Mouse (Mus musculus) embryonic facial prominence, embryonic 12.5 days (tissue): ENCODE data around the gene Gpr37l1. TPM values are rescaled to one million over a fixed set of nuclear protein-coding genes. Genes with fewer than 3 reads are reported as not detected.

Experiments used
- ATAC-seq: fragments of 200-750 bp; cut with Nextera tagmentation; 2 replicates; pipeline ENCODE4 v1.8.0; 2017; ENCODE audit not compliant: insufficient number of reproducible peaks, insufficient read depth, low FRiP score, low TSS enrichment
- H3K27ac ChIP-seq: fragments of 300-500 bp; sonication (generic); 2 replicates; pipeline ENCODE4 v1.5.1; 2016; ENCODE audit warnings: mild to moderate bottlenecking
- H3K27me3 ChIP-seq: fragments of 300-500 bp; sonication (generic); 2 replicates; pipeline ENCODE4 v1.6.1; 2016; ENCODE audit warnings: mild to moderate bottlenecking, moderate library complexity
- H3K36me3 ChIP-seq: fragments of 300-500 bp; sonication (generic); 2 replicates; pipeline ENCODE4 v1.6.1; 2016; ENCODE audit warnings: mild to moderate bottlenecking
- H3K4me1 ChIP-seq: fragments of 300-500 bp; sonication (generic); 2 replicates; pipeline ENCODE4 v1.6.1; 2016
- H3K4me2 ChIP-seq: fragments of 300-500 bp; sonication (generic); replicated peaks from 2 replicates; pipeline ENCODE4 v1.6.1; 2016; ENCODE audit warnings: mild to moderate bottlenecking, moderate library complexity
- H3K4me3 ChIP-seq: fragments of 300-500 bp; sonication (generic); 2 replicates; pipeline ENCODE4 v1.5.1; 2016; ENCODE audit warnings: mild to moderate bottlenecking
- H3K9ac ChIP-seq: fragments of 300-500 bp; sonication (generic); 2 replicates; pipeline ENCODE4 v1.6.1; 2016; ENCODE audit warnings: mild to moderate bottlenecking, moderate library complexity
- H3K9me3 ChIP-seq: fragments of 300-500 bp; sonication (generic); 2 replicates; pipeline ENCODE4 v1.6.1; 2016; ENCODE audit warnings: mild to moderate bottlenecking, moderate library complexity
- WGBS: fragments of 180-500 bp; shearing (Covaris S2); methylation state at CpG from one replicate; pipeline ENCODE4 v1.1.7; 2016; 5-methylcytosine and 5-hydroxymethylcytosine counted together
- polyA plus RNA-seq: library from polyadenylated mRNA; unstranded; fragments of >200 nt; fragmentation: Nextera tagmentation; extraction: Ambion mirVana; gene quantifications from 2 replicates; pipeline ENCODE4 v1.2.1, GENCODE M21; 2016

Gpr37l1 gene
- not detected in 2 replicates for polyA plus RNA-seq

DNA sequence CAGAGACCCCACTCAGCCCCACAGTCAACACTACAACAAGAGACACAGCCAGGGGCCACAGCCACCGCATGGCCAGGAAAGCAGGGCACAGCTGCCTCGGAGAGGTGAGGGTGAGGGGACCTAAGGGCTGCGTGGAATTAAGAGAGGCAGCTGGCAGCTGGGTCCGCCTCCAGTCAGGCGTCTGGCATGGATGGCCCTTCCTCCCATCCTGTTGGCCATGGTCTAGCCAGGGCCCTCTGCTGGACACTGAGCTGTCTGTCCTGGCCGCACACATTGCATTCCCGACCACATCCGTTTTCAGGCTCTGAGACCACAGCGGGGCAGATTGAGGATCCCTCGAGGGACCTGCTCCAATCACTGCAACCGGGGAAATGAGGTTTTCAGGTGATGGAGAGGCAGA lies at the start of gene Gpr37l1:
Gene Gpr37l1, minus strand, starts transcription at position 247 of the 400 bp plus-strand sequence.
- ATAC-seq = no peak
- Histone ChIP-seq H3K27ac (no peak within 1 kb of the TSS), H3K4me2 (no peak within 1 kb of the TSS), H3K27me3 (no peaks in the 10 kb centered on the region), H3K9ac (no peak within 1 kb of the TSS), H3K9me3 (no peaks in the 10 kb centered on the region), H3K4me3 (no peak within 1 kb of the TSS), H3K4me1 (no peaks in the 10 kb centered on the region), H3K36me3 (no peaks in the 10 kb centered on the region)
- 56% methylated on average over 11 of the region's 11 CpGs for WGBS

DNA sequence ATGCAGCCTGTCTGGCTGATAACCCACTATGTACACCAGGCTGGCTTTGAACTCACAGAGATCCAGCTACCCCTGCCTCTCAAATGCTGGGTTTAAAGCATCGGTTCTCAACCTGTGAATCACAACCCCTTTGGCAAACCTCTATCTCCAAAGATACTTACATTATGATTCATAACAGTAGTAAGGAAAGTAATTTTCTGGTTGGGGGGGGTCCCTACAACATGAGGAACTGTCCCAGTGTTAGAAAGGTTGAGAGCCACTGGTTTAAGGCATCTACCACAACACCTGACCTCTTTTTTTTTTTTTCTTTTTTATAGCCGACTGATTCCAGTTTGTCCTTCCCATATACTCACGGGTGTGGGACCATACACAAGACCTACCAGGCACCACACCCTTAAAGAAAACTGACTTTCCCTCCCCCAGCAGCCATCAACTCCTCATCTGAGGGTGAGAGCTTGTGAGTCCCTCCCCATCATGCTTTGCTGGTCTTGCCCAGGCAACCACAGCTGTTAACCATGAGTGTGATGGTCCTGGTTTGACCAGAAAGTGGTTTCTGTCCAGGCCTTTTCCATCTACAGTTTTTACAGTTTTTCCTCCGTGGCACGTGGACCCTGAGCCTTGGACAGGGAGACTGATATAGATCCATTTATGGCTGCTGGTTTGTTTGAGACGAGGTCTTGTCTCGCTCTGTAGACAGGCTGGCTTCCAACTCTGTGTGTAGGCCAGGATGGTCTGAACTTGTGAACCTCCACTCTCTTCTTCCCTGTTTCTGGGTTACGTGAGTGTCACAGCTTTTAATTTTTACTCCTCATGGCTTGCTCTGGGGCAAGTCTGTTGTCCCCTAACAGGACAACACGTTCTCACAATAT lies 46.5 kb upstream of the Gpr37l1 start:
- H3K36me3 ChIP-seq = no peaks in the 10 kb centered on the region
- H3K4me2 ChIP-seq = no peak overlapping the region
- H3K9me3 ChIP-seq = no peaks in the 10 kb centered on the region
- 87% methylated on average over 9 of the region's 9 CpGs for WGBS
- H3K4me3 ChIP-seq = no peak overlapping the region
- no peak overlapping the region for H3K9ac ChIP-seq
- H3K4me1 ChIP-seq = peaks cover 5% of the 10 kb centered on the region; the same call in 1 of the 2 replicates
- ATAC-seq = no peak
- no peaks in the 10 kb centered on the region for H3K27me3 ChIP-seq
- no peak overlapping the region for H3K27ac ChIP-seq

DNA sequence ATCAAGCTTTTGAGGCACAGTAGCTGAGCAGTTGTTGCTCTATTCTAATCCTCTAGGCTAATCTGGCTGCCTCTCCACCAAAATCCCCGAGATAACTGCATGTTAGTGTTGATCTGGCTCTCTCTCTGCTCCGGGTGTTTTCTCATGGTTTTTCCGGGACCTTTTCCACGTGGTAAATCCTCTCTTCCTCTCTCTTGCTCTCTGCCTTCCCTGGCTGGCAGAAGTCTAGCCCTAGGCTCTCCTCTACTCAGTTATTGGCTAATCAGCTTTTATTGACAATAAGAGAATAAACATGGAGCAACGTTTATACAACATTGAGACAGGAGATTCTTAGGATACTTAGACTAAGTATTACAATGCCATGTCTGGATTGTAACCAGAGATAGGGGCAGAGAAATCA lies 42.9 kb upstream of the Gpr37l1 start:
- Histone ChIP-seq H3K4me1 (no peaks in the 10 kb centered on the region), H3K4me3 (no peak overlapping the region), H3K4me2 (no peak overlapping the region), H3K36me3 (no peaks in the 10 kb centered on the region), H3K9me3 (no peaks in the 10 kb centered on the region), H3K9ac (no peak overlapping the region), H3K27me3 (no peaks in the 10 kb centered on the region), H3K27ac (no peak overlapping the region)
- WGBS = 59% methylated on average over 5 of the region's 5 CpGs
- no peak for ATAC-seq

DNA sequence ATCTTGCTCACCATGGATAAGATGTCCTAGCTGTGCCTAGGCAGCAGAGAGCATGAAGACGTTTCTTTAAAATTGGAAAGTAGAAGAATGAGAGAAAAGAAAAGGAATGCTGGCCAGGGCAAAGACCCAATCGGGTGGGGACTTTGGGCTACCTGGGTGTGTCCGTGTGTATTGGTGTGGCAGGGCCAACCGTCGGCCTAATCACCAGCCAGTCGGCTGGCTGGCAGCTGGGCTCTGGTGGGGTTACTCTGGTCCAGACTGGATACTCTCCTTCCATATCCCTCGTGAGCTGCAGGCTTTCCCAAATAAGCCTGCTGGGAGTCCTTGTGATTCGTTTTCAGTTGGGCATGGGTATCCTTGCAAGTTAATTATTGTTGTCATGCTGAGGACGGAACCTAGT lies 41.2 kb upstream of the Gpr37l1 start:
- no peak overlapping the region for H3K27ac ChIP-seq
- H3K36me3 ChIP-seq = no peaks in the 10 kb centered on the region
- no peaks in the 10 kb centered on the region for H3K27me3 ChIP-seq
- H3K9ac ChIP-seq = no peak overlapping the region
- H3K4me3 ChIP-seq = no peak overlapping the region
- no peak overlapping the region for H3K4me2 ChIP-seq
- H3K4me1 ChIP-seq = 0 out of 2 replicates have a peak, but pooled peaks cover 3% of the 10 kb centered on the region
- 72% methylated on average over 9 of the region's 9 CpGs for WGBS
- no peak for ATAC-seq
- no peaks in the 10 kb centered on the region for H3K9me3 ChIP-seq

DNA sequence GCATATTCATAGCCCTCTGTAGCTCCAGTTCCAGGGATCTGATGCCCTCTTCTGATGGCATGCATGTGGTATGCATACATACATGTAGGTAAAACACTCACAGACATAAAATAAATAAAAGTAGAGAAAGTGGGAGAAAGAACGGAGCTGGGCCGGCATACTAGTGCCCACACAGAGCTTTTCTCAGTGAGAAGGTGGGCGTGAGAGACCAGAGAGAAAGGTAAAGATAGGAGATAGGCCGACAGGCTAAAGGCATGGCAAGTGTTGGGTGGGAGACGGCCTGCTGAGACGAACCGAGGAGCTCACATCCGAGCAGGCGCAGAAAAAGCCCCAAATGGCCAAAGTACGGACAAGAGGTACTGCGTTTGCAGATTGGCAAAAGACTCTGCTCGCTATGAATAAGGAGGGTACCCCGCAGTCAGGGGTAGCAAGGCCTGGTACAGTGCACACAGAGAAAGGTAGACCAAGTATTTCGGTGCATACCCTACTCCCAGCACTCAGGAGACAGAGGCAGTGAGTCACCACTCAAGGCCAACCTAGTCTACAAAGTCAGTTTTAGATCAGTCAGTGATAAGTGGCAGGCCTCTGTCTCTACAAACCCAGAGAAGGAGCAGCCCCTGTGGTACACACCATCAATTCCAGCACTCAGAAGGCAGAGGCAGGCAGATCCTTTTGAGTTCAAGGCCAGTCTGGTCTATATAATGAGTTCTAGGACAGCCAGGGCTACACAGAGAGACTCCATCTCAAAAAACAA lies 39.3 kb upstream of the Gpr37l1 start:
- Histone ChIP-seq H3K36me3 (no peaks in the 10 kb centered on the region), H3K9ac (no peak overlapping the region), H3K27me3 (no peaks in the 10 kb centered on the region), H3K4me1 (peaks cover 3% of the 10 kb centered on the region; the same call in 1 of the 2 replicates), H3K27ac (no peak overlapping the region), H3K4me3 (no peak overlapping the region), H3K4me2 (no peak overlapping the region), H3K9me3 (no peaks in the 10 kb centered on the region)
- ATAC-seq = no peak
- 90% methylated on average over 14 of the region's 14 CpGs for WGBS

DNA sequence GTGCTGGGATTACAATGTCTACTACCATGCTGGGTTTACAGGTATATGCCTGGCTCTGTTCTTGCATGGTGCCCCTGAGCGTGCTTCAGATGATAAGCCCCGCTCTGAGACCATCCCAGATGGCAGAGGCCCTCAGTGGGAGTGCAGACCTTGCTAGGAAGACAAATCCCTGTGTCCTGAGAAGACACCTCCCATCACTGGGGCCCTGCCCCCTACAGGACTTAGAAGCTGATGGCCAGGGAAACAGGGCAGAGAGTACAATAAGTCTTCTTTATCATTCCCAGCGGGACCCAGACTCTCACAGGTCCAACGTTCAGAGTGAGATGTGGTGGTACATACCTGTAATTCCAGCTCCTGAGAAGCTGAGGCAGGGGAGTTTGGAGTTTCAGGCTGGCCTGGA lies 37.8 kb upstream of the Gpr37l1 start:
- Histone ChIP-seq H3K4me2 (no peak overlapping the region), H3K4me1 (peaks cover 3% of the 10 kb centered on the region; the same call in 1 of the 2 replicates), H3K9ac (no peak overlapping the region), H3K27me3 (no peaks in the 10 kb centered on the region), H3K4me3 (no peak overlapping the region), H3K27ac (no peak overlapping the region), H3K36me3 (no peaks in the 10 kb centered on the region), H3K9me3 (no peaks in the 10 kb centered on the region)
- ATAC-seq = no peak
- WGBS = 48% methylated on average over 4 of the region's 4 CpGs

DNA sequence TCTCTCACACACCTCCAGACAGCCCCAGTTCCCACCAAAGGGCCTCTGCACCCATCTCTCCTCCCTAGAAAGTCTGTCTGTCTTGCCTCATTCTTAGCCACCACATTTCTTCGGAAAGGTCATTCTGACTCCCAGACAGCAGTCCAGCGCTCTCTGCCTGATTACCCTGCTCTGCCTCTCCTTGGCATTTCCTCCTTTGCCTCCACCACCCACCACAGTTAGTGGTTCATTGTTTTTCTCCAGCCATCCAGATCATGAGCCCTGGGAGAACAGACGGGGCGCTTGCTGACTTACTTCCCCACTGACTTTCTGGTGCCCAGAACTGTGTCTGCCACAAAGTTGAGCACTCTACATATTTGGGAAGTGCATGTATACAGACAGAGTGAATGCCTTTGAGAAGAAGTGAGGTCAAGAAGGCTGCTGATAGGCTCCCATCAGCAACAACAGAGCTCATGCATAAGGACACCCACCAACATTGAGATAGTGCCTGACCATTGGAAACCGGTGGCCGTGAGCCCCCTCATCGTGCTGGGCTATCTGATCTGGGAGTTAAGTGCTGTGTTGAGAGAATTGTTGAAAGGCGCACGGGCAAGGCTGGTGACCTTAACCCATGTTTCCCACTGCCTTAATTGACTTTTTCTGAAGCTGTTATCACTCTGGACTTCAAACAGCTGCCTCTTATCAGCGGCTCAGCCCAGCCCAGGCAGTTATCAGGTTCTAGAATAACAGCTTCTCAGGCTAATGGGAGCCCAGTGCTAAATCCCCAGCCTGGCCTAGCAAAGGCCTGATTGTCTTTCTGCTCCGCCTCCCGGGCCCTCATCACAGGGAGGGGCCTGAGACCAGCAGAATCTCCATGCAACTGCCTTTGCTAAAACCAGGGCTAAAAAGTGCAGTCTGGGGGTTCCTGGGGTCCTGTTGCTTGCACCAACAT lies 37.0 kb upstream of the Gpr37l1 start:
- Histone ChIP-seq H3K27ac (no peak overlapping the region), H3K9ac (no peak overlapping the region), H3K36me3 (no peaks in the 10 kb centered on the region), H3K4me1 (peaks cover 6% of the 10 kb centered on the region), H3K27me3 (no peaks in the 10 kb centered on the region), H3K4me2 (no peak overlapping the region), H3K4me3 (no peak overlapping the region), H3K9me3 (no peaks in the 10 kb centered on the region)
- WGBS = 33% methylated on average over 12 of the region's 12 CpGs
- no peak for ATAC-seq

DNA sequence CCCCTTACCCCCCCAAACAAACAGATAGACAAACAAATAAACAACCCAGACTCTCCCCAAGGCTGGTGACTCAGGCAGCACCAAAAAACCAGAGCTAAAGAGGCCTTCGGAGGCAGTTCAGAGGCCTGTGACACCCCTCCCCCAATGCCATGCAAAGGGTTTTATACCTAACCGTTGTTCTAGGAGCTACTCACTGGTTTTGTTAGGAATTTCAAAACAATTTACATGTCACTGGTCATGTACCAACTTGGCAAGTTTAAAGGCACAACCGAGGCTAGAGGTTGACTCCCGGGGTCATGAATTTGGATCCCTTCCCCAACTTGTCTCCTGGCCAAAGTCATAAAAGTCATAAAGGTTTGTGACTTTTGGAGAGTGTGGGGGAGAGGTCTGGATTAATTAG lies 32.9 kb upstream of the Gpr37l1 start:
- H3K4me1 ChIP-seq = peaks cover 13% of the 10 kb centered on the region
- no peak overlapping the region for H3K9ac ChIP-seq
- H3K27ac ChIP-seq = no peak overlapping the region
- H3K9me3 ChIP-seq = no peaks in the 10 kb centered on the region
- H3K4me2 ChIP-seq = no peak overlapping the region
- no peak for ATAC-seq
- H3K36me3 ChIP-seq = no peaks in the 10 kb centered on the region
- 75% methylated on average over 4 of the region's 4 CpGs for WGBS
- H3K4me3 ChIP-seq = no peak overlapping the region
- no peaks in the 10 kb centered on the region for H3K27me3 ChIP-seq

DNA sequence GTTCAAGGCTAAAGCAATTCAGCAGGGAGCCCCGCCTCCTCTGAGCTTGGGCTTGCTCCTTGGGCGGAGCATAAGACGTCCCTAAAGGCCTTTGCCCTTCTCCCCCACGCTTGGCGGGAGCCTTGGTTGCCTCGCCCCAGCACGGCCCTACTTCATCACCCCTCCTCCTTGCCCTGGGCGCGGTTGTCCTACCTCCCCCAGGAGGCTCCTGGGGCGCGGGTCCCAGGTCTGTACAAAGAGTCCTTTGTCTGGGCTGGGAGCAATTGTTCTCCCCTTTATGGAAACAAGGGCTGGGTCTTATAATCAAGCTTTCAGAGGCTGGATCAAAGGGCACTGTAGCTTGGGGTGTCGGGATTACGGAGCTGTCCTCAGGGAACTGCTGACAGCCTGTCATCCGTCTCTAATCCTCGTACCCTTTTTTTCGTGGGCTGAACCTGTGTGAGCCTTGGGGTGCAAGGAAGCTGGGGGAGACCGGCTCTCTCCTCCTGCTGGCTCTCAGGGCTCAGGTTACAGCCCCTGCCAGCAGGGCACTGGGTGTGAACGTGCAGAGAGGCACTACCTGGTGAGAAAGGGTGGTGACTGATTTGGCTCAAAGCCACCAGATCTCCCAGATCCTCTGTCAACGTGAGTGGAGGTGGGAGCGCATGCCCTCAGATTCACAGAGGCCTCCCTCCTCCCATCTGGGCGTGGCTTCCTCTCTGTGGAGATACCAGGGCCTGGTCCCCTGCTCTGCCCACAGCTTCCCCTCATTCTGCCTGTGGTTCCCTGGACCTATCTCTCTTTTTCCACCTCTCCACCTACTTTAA lies 31.7 kb upstream of the Gpr37l1 start:
- H3K27ac ChIP-seq = peak overlapping the region; percentile 55
- H3K9ac ChIP-seq = no peak overlapping the region
- H3K36me3 ChIP-seq = no peaks in the 10 kb centered on the region
- H3K4me1 ChIP-seq = peaks cover 10% of the 10 kb centered on the region
- no peaks in the 10 kb centered on the region for H3K9me3 ChIP-seq
- peak overlapping the region; percentile 15; the same call in 1 of the 2 replicates for H3K4me3 ChIP-seq
- 4% methylated on average over 21 of the region's 21 CpGs for WGBS
- peak; percentile 78 for ATAC-seq
- no peaks in the 10 kb centered on the region for H3K27me3 ChIP-seq
- peak overlapping the region; percentile 46 for H3K4me2 ChIP-seq

DNA sequence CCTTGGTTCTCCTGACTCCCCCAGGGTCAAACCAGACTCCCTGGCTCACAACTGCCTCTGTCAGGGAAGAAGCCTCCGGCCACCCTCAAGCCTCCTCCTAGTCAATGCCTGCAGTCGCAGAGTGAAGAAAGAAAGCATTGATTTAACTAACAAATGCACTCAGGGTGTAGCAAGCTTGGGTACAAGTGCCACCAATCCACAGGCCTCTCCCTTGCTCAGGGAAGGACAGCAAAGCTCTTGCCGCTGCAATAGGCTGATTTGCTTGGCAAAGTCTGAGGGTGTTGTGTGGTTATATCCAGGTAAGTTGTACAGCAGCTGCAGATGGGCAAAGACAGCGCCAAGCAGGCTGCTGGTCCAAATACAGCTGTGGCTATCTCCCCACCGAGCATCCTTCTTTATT lies 30.9 kb upstream of the Gpr37l1 start:
- 28% methylated on average over 5 of the region's 5 CpGs for WGBS
- Histone ChIP-seq H3K4me2 (no peak overlapping the region), H3K4me1 (peaks cover 10% of the 10 kb centered on the region), H3K4me3 (no peak overlapping the region), H3K9me3 (no peaks in the 10 kb centered on the region), H3K36me3 (no peaks in the 10 kb centered on the region), H3K27me3 (no peaks in the 10 kb centered on the region), H3K9ac (no peak overlapping the region), H3K27ac (peak overlapping the region; percentile 55; the same call in 1 of the 2 replicates)
- no peak for ATAC-seq
